Mouse (Mus musculus): Measurements from ENCODE around the gene Lmf1.

DNA sequence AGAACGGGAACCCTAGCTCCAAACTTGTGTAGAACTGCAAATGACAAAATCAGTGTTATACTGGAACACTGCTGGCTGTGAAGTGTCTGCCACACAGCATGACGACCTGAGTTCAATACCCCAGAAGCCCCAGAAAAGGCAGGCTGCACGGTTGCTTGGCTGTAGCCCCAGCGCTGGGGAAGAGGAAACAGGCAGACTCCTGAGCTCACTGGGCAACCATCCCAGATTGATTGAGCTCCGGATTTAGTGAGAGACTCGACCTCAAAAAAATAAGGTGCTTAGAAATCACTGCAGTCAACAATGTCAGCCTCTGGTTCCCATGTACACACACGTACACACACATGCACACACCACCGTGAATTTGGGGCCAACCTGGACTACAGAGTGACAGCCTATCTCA lies 87.0 kb downstream of the Lmf1 start:
- TF ChIP-seq EP300 (optimal IDR thresholded peaks at IDR 0.05), result no peak
- TF ChIP-seq CTCF (IDR thresholded peaks at IDR 0.05; ENCODE audit: low read depth), result no peak

Data from stomach, postnatal 0 days (tissue).